Mouse (Mus musculus) heart, embryonic 13.5 days (tissue): ENCODE measurements around the gene Hsdl2. TPM values are rescaled to one million over a fixed set of nuclear protein-coding genes. Genes with fewer than 3 reads are reported as not detected.
A peak's percentile ranks its signal among the peaks of the same experiment; 100 is the strongest.

Source experiments
- ATAC-seq: fragments of 200-750 bp; cut with Nextera tagmentation; 2 replicates; pipeline ENCODE4 v1.8.0; 2017; ENCODE audit warnings: moderate TSS enrichment; ENCODE audit not compliant: insufficient number of reproducible peaks, low FRiP score, low TSS enrichment; ENCODE audit errors: extremely low read depth
- H3K27ac ChIP-seq: fragments of 300-500 bp; sonication (generic); replicated peaks from 2 replicates; pipeline ENCODE4 v1.5.1; 2015; ENCODE audit warnings: moderate library complexity, mild to moderate bottlenecking, inconsistent platforms
- H3K27me3 ChIP-seq: fragments of 300-500 bp; sonication (generic); replicated peaks from 2 replicates; pipeline ENCODE4 v1.6.1; 2015; ENCODE audit warnings: mild to moderate bottlenecking, inconsistent platforms
- H3K36me3 ChIP-seq: fragments of 300-500 bp; sonication (generic); 2 replicates; pipeline ENCODE4 v1.6.1; 2015; ENCODE audit warnings: mild to moderate bottlenecking, inconsistent platforms
- H3K4me1 ChIP-seq: fragments of 300-500 bp; sonication (generic); 2 replicates; pipeline ENCODE4 v1.6.1; 2015; ENCODE audit warnings: inconsistent platforms
- H3K4me2 ChIP-seq: fragments of 300-500 bp; sonication (generic); 2 replicates; pipeline ENCODE4 v1.6.1; 2015; ENCODE audit warnings: inconsistent platforms, mild to moderate bottlenecking, moderate library complexity
- H3K4me3 ChIP-seq: fragments of 300-500 bp; sonication (generic); 2 replicates; pipeline ENCODE4 v1.5.1; 2015; ENCODE audit warnings: moderate library complexity, mild to moderate bottlenecking, inconsistent platforms
- H3K9ac ChIP-seq: fragments of 300-500 bp; sonication (generic); 2 replicates; pipeline ENCODE4 v1.6.1; 2015; ENCODE audit warnings: inconsistent platforms, mild to moderate bottlenecking, moderate library complexity
- H3K9me3 ChIP-seq: fragments of 300-500 bp; sonication (generic); 2 replicates; pipeline ENCODE4 v1.6.1; 2016; ENCODE audit warnings: inconsistent platforms
- WGBS: fragments of 180-500 bp; shearing (Covaris S2); methylation state at CpG from one replicate; pipeline ENCODE4 v1.1.7; 2015; ENCODE audit warnings: mixed read lengths; 5-methylcytosine and 5-hydroxymethylcytosine counted together
- polyA plus RNA-seq: library from polyadenylated mRNA; unstranded; fragments of >200 nt; fragmentation: Nextera tagmentation; extraction: Ambion mirVana; gene quantifications from 2 replicates; pipeline ENCODE4 v1.2.1, GENCODE M21; 2015

Gene Hsdl2
- polyA plus RNA-seq, 1 experiment from 2014 or later = 38.1 TPM

DNA sequence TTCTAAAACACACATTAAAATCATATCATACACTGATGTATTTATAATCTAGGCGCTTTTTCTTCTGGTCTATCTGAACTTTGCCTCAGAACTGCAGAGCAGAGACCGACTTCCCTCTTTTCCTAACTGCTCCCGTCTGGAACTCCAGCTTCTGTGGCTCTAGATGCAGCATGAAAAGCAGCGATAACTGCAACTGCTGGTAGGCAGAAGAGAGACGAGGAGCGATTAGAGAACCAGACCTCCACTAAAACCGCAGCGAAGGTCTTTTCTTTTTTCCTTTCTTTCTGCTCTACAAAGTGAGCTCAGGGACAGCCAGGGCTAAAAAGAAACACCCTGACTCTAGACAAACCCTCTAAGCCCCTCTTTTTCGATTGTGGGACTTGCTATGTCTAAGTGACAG is 48.8 kb downstream of the Hsdl2 start:
- Histone ChIP-seq H3K36me3 (no peaks in the 10 kb centered on the region), H3K27ac (peak overlapping the region; percentile 33), H3K9ac (peak overlapping the region; percentile 60), H3K4me3 (no peak overlapping the region), H3K9me3 (no peaks in the 10 kb centered on the region), H3K4me1 (peaks cover 55% of the 10 kb centered on the region), H3K27me3 (no peaks in the 10 kb centered on the region), H3K4me2 (peak overlapping the region; percentile 10)
- 48% methylated on average over 9 of the region's 9 CpGs for WGBS
- no peak for ATAC-seq

DNA sequence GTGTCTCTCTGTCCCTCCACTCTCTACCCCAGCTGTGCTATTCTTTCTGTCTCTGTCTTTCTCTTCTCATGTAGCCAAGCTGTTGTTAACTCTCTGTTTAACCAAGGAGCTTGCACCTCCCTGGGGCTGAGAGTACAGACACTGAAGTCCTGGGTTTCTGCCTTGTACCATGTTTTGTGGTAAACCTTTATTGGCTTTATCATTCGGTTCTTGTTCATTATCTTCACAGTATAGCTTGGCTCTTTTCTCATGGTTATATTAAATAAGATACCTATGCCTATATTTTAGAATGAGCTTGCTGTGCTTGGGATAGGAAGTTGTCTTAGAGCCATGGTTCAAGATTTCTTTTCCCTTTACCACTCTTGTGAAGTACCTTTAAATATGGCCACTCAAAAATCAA is 53.2 kb downstream of the Hsdl2 start:
- H3K9ac ChIP-seq = no peak overlapping the region
- WGBS = 70% methylated on average over 1 of the region's 1 CpGs
- H3K27me3 ChIP-seq = no peaks in the 10 kb centered on the region
- no peaks in the 10 kb centered on the region for H3K9me3 ChIP-seq
- H3K36me3 ChIP-seq = no peaks in the 10 kb centered on the region
- no peak for ATAC-seq
- H3K4me3 ChIP-seq = no peak overlapping the region
- H3K27ac ChIP-seq = no peak overlapping the region
- H3K4me2 ChIP-seq = no peak overlapping the region
- H3K4me1 ChIP-seq = peaks cover 62% of the 10 kb centered on the region

DNA sequence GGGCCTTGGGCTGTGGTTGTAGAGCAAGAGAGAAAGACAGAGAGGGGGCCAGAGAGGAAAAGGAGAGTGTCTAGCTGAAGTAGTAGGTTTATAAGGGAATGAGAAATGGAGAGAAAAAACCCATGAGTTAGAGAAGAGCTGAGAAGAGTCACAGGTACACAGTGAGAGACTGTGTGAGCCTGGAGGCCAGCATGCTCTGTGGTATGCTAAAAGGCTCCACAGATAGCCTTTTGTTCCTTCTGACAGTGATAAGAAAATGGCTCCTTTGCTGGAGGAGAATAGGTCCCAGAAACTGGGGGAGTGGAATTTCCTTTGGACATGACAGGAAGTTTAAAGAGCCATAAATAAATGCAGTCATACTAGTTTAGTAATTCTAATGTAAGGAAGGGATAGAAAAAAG is 57.8 kb downstream of the Hsdl2 start:
- no peak for ATAC-seq
- Histone ChIP-seq H3K9ac (no peak overlapping the region), H3K4me3 (no peak overlapping the region), H3K27ac (peak overlapping the region; percentile 83), H3K36me3 (no peaks in the 10 kb centered on the region), H3K9me3 (no peaks in the 10 kb centered on the region), H3K4me2 (no peak overlapping the region; the same call in 1 of the 2 replicates), H3K4me1 (peaks cover 66% of the 10 kb centered on the region), H3K27me3 (no peaks in the 10 kb centered on the region)

DNA sequence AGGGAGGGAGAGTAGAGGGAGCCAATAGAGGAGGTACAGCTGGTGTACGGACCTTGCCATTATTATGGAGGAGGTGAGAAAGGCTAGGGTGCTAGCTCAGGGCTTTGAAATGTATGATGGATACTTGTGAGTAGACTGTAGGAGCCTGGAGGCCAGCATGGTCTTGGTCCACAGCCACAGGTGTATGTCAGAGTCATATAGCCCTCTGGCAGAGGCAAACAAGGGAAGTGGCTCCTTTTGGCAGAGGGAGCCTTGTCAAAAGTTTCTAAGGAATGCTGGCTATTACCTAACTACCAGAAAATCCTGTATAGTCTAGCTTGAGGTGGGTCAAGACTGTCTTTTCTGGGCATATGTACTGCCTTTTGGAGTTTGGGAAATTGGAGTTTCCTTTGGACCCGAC is 59.4 kb downstream of the Hsdl2 start:
- Histone ChIP-seq H3K27ac (0 out of 2 replicates have a peak overlapping the region, but pooled peaks have one; percentile 83), H3K4me2 (no peak overlapping the region), H3K4me1 (peaks cover 60% of the 10 kb centered on the region), H3K27me3 (no peaks in the 10 kb centered on the region), H3K36me3 (no peaks in the 10 kb centered on the region), H3K9ac (no peak overlapping the region), H3K4me3 (no peak overlapping the region), H3K9me3 (no peaks in the 10 kb centered on the region)
- ATAC-seq = no peak; the same call in 1 of the 2 replicates
- WGBS = 70% methylated on average over 2 of the region's 2 CpGs

DNA sequence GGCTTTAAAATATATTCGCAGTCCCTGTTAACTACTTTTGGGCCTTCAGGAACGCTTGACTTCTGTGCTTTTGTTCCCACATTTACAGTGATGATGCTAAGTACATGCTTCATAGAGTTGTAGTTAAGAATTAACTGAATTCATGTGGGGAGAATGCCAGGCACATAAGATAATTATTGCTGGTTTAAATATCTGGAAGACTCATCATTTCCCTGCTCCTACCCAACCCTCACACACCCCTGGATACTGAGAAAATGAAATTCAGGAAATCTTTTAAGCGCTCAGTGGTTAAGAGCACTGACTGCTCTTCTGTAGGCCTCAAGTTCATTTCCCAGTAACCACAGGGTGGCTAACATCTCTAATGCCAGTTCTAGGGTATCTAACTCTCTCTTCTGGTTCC is 60.7 kb downstream of the Hsdl2 start:
- WGBS = 89% methylated on average over 3 of the region's 3 CpGs

DNA sequence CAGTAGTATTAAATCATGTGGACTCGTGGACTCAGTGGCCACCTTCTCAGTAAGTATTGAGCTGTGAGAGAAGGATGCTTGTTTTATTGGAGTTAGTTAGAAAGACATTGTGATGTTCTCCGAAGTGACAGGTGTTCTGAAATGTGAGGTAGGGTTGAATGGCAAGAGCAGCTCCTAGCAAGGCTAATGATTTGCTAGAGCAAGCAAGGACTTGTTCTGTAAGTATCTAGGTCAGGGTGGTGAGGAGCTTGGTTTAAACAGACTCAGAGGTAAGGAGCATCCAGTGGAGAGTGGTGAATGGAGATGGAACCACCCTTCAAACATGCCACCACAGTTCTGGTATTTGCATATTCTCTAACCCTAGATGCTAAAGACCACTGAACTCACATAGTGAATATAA is 61.3 kb downstream of the Hsdl2 start:
- Histone ChIP-seq H3K4me3 (no peak overlapping the region), H3K36me3 (no peaks in the 10 kb centered on the region), H3K9me3 (no peaks in the 10 kb centered on the region), H3K4me1 (peaks cover 60% of the 10 kb centered on the region), H3K27me3 (no peaks in the 10 kb centered on the region), H3K9ac (no peak overlapping the region), H3K4me2 (no peak overlapping the region), H3K27ac (no peak overlapping the region)
- ATAC-seq = no peak
- 78% methylated on average over 2 of the region's 2 CpGs for WGBS

More for the DNA sequence above, 60.7 kb downstream of the Hsdl2 start:
- no peak overlapping the region for H3K4me2 ChIP-seq
- no peak overlapping the region for H3K4me3 ChIP-seq
- H3K27me3 ChIP-seq = no peaks in the 10 kb centered on the region
- no peak overlapping the region for H3K27ac ChIP-seq
- H3K9ac ChIP-seq = no peak overlapping the region
- H3K9me3 ChIP-seq = no peaks in the 10 kb centered on the region
- no peaks in the 10 kb centered on the region for H3K36me3 ChIP-seq
- no peak for ATAC-seq
- peaks cover 61% of the 10 kb centered on the region for H3K4me1 ChIP-seq

DNA sequence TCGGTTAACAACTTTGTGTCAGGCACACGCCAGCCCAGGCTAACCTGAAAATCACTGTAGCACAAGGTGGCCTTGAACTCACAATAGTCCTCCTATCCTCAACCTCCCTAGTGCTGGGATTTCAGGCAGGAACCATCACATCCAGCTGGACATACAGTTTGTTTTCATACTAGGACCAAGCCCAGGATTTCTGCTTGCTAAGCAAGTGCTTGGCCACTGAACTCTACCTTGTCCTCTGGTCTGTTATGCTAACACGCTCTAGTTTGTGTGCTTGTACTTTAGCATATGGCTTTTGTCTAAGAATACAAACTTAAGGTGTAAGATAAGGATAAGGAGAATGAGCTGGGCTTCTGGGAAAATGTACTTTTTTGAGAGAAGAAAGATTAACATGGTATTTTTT is 63.1 kb downstream of the Hsdl2 start:
- no peak overlapping the region for H3K4me2 ChIP-seq
- no peak for ATAC-seq
- H3K9me3 ChIP-seq = no peaks in the 10 kb centered on the region
- no peaks in the 10 kb centered on the region for H3K36me3 ChIP-seq
- H3K9ac ChIP-seq = no peak overlapping the region
- WGBS = 80% methylated on average over 3 of the region's 3 CpGs
- H3K4me3 ChIP-seq = no peak overlapping the region
- no peak overlapping the region for H3K27ac ChIP-seq
- H3K27me3 ChIP-seq = no peaks in the 10 kb centered on the region
- peaks cover 51% of the 10 kb centered on the region for H3K4me1 ChIP-seq

DNA sequence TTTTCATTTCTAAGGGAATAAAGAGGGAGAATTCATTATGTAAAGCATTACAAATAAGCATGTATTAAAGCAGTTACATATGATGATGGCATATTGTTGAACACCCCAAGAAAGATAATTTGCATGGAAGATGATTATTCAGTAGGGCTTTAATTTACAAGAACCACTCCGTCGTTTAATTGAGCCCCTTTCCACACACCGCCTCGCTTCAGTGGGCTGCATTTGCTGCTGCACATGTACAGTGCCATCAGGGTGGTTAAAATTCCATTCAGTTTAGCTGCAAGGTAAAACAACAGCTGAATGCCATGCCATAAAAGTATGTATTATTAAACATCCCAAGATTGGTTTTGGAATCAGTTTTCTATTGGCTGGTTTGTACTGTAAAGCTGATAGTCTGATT is 63.6 kb downstream of the Hsdl2 start:
- 88% methylated on average over 4 of the region's 4 CpGs for WGBS
- peaks cover 46% of the 10 kb centered on the region for H3K4me1 ChIP-seq
- no peak for ATAC-seq

DNA sequence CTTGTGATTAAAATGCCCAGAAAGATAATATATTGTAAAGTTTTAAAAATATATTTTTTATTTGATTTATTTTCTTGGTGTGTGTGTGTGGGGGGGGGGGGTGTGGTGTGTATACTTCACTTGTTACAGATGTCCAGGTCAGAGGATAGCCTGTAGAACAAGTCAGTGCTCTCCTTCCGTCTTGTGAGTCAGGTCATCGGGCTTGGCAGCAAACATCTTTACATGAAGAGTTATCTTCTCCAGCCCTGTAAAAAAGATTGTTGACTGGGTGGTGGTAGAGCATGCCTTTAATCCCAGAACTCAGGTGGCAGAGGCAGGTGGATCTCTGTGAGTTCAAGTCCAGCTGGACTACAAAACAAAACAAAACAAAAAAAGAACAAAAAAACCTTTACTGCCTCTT is 64.2 kb downstream of the Hsdl2 start:
- Histone ChIP-seq H3K4me1 (peaks cover 39% of the 10 kb centered on the region), H3K9ac (no peak overlapping the region), H3K36me3 (no peaks in the 10 kb centered on the region), H3K9me3 (no peaks in the 10 kb centered on the region), H3K4me3 (no peak overlapping the region), H3K4me2 (no peak overlapping the region), H3K27ac (no peak overlapping the region), H3K27me3 (no peaks in the 10 kb centered on the region)
- no peak for ATAC-seq
- WGBS = 81% methylated on average over 2 of the region's 2 CpGs

More for the DNA sequence above, 63.6 kb downstream of the Hsdl2 start:
- Histone ChIP-seq H3K9ac (no peak overlapping the region), H3K27me3 (no peaks in the 10 kb centered on the region), H3K4me2 (no peak overlapping the region), H3K36me3 (no peaks in the 10 kb centered on the region), H3K9me3 (no peaks in the 10 kb centered on the region), H3K4me3 (no peak overlapping the region), H3K27ac (no peak overlapping the region)

DNA sequence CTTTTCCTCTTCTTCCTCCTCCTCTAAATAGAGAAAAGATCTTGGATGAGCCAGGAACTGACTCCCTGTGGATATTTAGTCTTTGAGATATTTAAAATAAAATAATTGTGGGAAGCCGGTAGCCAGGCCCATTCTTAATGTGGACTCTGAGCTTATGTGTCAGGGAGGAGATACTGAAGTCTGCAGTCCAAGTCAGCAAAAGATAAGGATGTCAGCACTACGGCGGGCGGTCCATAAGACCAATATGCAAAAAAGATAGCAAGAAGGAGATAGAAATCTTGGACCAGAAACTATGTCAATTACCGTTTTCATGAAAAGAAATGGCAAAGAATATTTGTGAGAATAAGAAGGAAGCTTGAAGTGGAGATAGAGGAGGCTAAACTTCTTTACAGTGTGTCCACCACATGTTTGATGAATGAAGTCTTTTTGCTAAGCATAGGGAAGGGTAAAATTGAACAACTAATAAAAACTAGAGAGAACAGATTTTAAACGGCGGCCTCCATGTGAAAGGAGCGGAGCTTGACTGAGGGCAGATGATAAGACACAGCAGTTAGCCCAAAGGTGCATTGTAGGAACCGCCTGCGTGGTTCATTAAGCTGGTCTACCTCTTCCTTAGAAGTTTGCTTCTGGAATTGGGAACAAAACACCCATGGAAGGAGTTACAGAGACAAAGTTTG is 64.8 kb downstream of the Hsdl2 start:
- 45% methylated on average over 10 of the region's 10 CpGs for WGBS
- H3K27ac ChIP-seq = no peak overlapping the region
- ATAC-seq = no peak

DNA sequence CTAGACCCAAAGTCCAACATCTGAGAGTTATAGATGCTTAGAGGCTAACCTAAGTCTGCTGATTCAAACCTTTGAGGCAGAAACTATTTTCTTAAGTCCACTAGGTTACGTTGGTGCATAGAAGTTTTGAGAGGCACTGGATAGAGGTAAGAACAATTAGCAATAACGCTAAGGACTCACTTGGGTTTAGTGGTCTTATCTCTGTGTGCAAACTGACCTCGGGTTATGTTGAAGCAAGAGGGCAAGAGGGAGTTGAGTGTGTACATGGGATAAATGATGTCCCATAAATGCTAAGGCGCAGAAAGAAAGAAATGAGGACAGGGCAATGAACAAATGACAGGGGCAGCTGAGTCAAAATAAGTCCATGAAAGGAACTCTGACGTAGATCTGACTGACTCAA is 67.8 kb downstream of the Hsdl2 start:
- H3K27me3 ChIP-seq = no peaks in the 10 kb centered on the region
- H3K4me3 ChIP-seq = no peak overlapping the region
- WGBS = 62% methylated on average over 5 of the region's 5 CpGs

More for the DNA sequence above, 64.8 kb downstream of the Hsdl2 start:
- H3K4me2 ChIP-seq = no peak overlapping the region
- H3K36me3 ChIP-seq = no peaks in the 10 kb centered on the region
- peaks cover 36% of the 10 kb centered on the region for H3K4me1 ChIP-seq
- no peaks in the 10 kb centered on the region for H3K9me3 ChIP-seq
- H3K4me3 ChIP-seq = no peak overlapping the region
- no peak overlapping the region for H3K9ac ChIP-seq
- H3K27me3 ChIP-seq = no peaks in the 10 kb centered on the region

DNA sequence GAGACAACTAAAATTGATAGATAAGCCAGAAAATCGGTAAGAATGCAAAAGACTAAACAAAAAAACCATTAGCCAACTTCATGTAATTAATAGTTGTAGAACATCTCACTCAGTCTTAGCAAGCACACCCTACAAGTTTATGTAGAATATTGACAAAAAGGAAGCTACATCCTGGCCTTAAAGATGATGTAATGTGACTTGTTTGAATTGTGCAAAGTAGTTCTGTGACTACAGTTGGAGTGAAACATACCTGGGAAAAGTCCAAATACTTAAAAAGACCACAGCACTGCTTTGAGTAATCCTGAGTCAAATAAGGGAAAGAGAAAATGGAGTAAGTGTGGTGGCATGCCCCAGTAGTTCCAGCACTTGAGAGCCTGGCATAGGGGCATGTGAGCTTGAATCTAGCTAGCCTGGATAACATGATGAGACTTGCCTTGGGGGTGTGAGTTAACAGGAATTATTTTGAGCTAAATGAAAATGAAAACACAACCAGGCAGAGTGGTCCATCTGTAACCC is 70.9 kb downstream of the Hsdl2 start:
- H3K27ac ChIP-seq = no peak overlapping the region
- no peaks in the 10 kb centered on the region for H3K36me3 ChIP-seq
- no peak for ATAC-seq
- H3K4me2 ChIP-seq = no peak overlapping the region
- H3K9me3 ChIP-seq = no peaks in the 10 kb centered on the region
- H3K4me1 ChIP-seq = peaks cover 17% of the 10 kb centered on the region
- no peaks in the 10 kb centered on the region for H3K27me3 ChIP-seq
- H3K9ac ChIP-seq = no peak overlapping the region
- 86% methylated on average over 1 of the region's 1 CpGs for WGBS
- no peak overlapping the region for H3K4me3 ChIP-seq

More for the DNA sequence above, 67.8 kb downstream of the Hsdl2 start:
- Histone ChIP-seq H3K9ac (no peak overlapping the region), H3K4me2 (no peak overlapping the region), H3K36me3 (no peaks in the 10 kb centered on the region), H3K9me3 (no peaks in the 10 kb centered on the region), H3K4me1 (peaks cover 24% of the 10 kb centered on the region), H3K27ac (no peak overlapping the region)
- ATAC-seq = no peak
